Mouse (Mus musculus): ENCODE measurements around the gene Tbc1d23.
A peak's percentile ranks its signal among the peaks of the same experiment; 100 is the strongest.
"Not testable (repeated sequence)": the region's sequence is repeated elsewhere in the genome, so short reads cannot be mapped to it uniquely, and the experiment has no call there.

Tbc1d23 gene

GRCm38 (mm10) chr16:57231089-57231936 is at the start of gene Tbc1d23:
Gene Tbc1d23, minus strand, starts transcription at chr16:57231504.
- peak; percentile 96 for DNase-seq (ENCODE audit: low spot score)

GRCm38 (mm10) chr16:57280221-57281217 is 49.2 kb upstream of the Tbc1d23 start:
- no peak for DNase-seq (ENCODE audit: low spot score)

GRCm38 (mm10) chr16:57278976-57279626 is 47.8 kb upstream of the Tbc1d23 start:
- no peak for DNase-seq (ENCODE audit: low spot score)

- no peak for DNase-seq (ENCODE audit: low spot score)
Measured at GRCm38 (mm10) chr16:57269751-57270150, 38.4 kb upstream of the Tbc1d23 start.

- no peak for DNase-seq (ENCODE audit: low spot score)
Measured at GRCm38 (mm10) chr16:57268058-57268841, 36.9 kb upstream of the Tbc1d23 start.

- DNase-seq (ENCODE audit: low spot score) = no peak
Measured at GRCm38 (mm10) chr16:57267068-57267467, 35.8 kb upstream of the Tbc1d23 start.

- DNase-seq (ENCODE audit: low spot score) = no peak
Measured at GRCm38 (mm10) chr16:57260152-57260551, 28.8 kb upstream of the Tbc1d23 start.

GRCm38 (mm10) chr16:57259356-57260083 is 28.2 kb upstream of the Tbc1d23 start:
- DNase-seq (ENCODE audit: low spot score) = no peak

GRCm38 (mm10) chr16:57251589-57252421 is 20.5 kb upstream of the Tbc1d23 start:
- no peak for DNase-seq (ENCODE audit: low spot score)

GRCm38 (mm10) chr16:57250991-57251390 is 19.7 kb upstream of the Tbc1d23 start:
- no peak for DNase-seq (ENCODE audit: low spot score)

- DNase-seq (ENCODE audit: low spot score) = no peak
Measured at GRCm38 (mm10) chr16:57247464-57247863, 16.2 kb upstream of the Tbc1d23 start.

- no peak for DNase-seq (ENCODE audit: low spot score)
Measured at GRCm38 (mm10) chr16:57246596-57246995, 15.3 kb upstream of the Tbc1d23 start.

- peak; percentile 48 for DNase-seq (ENCODE audit: low spot score)
Measured at GRCm38 (mm10) chr16:57243858-57244248, 12.5 kb upstream of the Tbc1d23 start.

- no peak for DNase-seq (ENCODE audit: low spot score)
Measured at GRCm38 (mm10) chr16:57243205-57243857, 12.0 kb upstream of the Tbc1d23 start.

GRCm38 (mm10) chr16:57242857-57243204 is 11.5 kb upstream of the Tbc1d23 start:
- no peak for DNase-seq (ENCODE audit: low spot score)

- DNase-seq (ENCODE audit: low spot score) = no peak
Measured at GRCm38 (mm10) chr16:57235871-57236510, 4.7 kb upstream of the Tbc1d23 start.

- not testable (repeated sequence) for DNase-seq (ENCODE audit: low spot score)
Measured at GRCm38 (mm10) chr16:57231937-57232310, 620 bp upstream of the Tbc1d23 start.

GRCm38 (mm10) chr16:57226444-57226843 is 4.9 kb downstream of the Tbc1d23 start:
- no peak for DNase-seq (ENCODE audit: low spot score)

- no peak for DNase-seq (ENCODE audit: low spot score)
Measured at GRCm38 (mm10) chr16:57220361-57220760, 10.9 kb downstream of the Tbc1d23 start.

All from ovary, postnatal 10 days (tissue).